Mouse (Mus musculus) liver, postnatal 0 days (tissue): ENCODE data around the gene Ctrl.

Source experiments
- CTCF ChIP-seq: sonication (generic); IDR thresholded peaks from 2 replicates; pipeline ENCODE4 v1.5.1; 2016; ENCODE audit warnings: antibody characterized with exemption, low read depth
- EP300 ChIP-seq: IDR thresholded peaks from 2 replicates; pipeline ENCODE4 v1.6.1; 2016; ENCODE audit warnings: antibody characterized with exemption, low read depth, mild to moderate bottlenecking

DNA sequence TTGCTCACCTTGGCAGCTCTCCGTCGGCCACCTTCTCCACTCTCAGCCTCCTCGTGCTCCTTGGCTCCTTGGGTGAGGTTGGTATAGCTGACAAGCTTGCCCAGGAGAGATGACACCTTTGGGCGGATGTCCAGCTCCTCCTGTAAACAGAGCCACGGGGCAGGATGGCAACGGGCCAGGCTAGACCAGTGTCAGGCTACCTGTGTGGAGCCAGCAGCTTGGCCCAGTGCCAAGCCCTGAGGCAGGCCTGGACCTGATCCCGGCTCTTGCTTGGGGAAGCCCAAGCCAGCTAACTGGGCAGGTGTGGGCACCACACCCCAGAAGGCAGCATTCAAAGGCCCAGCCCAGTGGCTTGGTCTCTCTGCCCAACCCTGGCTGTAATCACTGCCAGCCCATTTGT, 25.7 kb upstream of the Ctrl start:
- TF ChIP-seq EP300 (no peak), CTCF (no peak)
